Mouse (Mus musculus): ENCODE results near the gene Orai1. TPM values are rescaled to one million over a fixed set of nuclear protein-coding genes. Genes with fewer than 3 reads are reported as not detected.
A peak's percentile ranks its signal among the peaks of the same experiment; 100 is the strongest.

The Orai1 gene
- polyA plus RNA-seq, 1 experiment from 2014 or later = 18.2 TPM

- peak overlapping the region; percentile 86 for H3K4me3 ChIP-seq
- H3K36me3 ChIP-seq = no peaks in the 10 kb centered on the region
- peak overlapping the region; percentile 68 for H3K9ac ChIP-seq
- H3K27ac ChIP-seq = peak overlapping the region; percentile 81
- H3K9me3 ChIP-seq = no peaks in the 10 kb centered on the region
- peaks cover 17% of the 10 kb centered on the region for H3K4me1 ChIP-seq
- peak overlapping the region; percentile 94 for H3K4me2 ChIP-seq
- ATAC-seq (ENCODE audit: insufficient number of reproducible peaks, low FRiP score, low TSS enrichment, low read depth) = peak; percentile 64; the same call in 1 of the 2 replicates
- H3K27me3 ChIP-seq = no peaks in the 10 kb centered on the region
- WGBS = 2% methylated on average over 35 of the region's 35 CpGs
Measured at GRCm38 (mm10) chr5:123076419-123077281, 61.8 kb downstream of the Orai1 start.

- ATAC-seq (ENCODE audit: insufficient number of reproducible peaks, low FRiP score, low TSS enrichment, low read depth) = no peak
- Histone ChIP-seq H3K36me3 (no peaks in the 10 kb centered on the region), H3K4me3 (no peak overlapping the region), H3K27ac (peak overlapping the region; percentile 59), H3K9ac (no peak overlapping the region), H3K27me3 (no peaks in the 10 kb centered on the region), H3K9me3 (no peaks in the 10 kb centered on the region), H3K4me2 (peak overlapping the region; percentile 12; the same call in 1 of the 2 replicates), H3K4me1 (peaks cover 17% of the 10 kb centered on the region)
- 71% methylated on average over 1 of the region's 1 CpGs for WGBS
Measured at GRCm38 (mm10) chr5:123079568-123079967, 64.7 kb downstream of the Orai1 start.

GRCm38 (mm10) chr5:123080041-123080440 lies 65.2 kb downstream of the Orai1 start:
- WGBS = 25% methylated on average over 8 of the region's 8 CpGs

More at GRCm38 (mm10) chr5:123080041-123080440, 65.2 kb downstream of the Orai1 start:
- H3K27ac ChIP-seq = peak overlapping the region; percentile 59
- H3K9ac ChIP-seq = no peak overlapping the region
- ATAC-seq (ENCODE audit: insufficient number of reproducible peaks, low FRiP score, low TSS enrichment, low read depth) = no peak
- no peaks in the 10 kb centered on the region for H3K9me3 ChIP-seq
- H3K27me3 ChIP-seq = no peaks in the 10 kb centered on the region
- no peaks in the 10 kb centered on the region for H3K36me3 ChIP-seq
- H3K4me3 ChIP-seq = no peak overlapping the region
- H3K4me1 ChIP-seq = peaks cover 17% of the 10 kb centered on the region
- peak overlapping the region; percentile 12; the same call in 1 of the 2 replicates for H3K4me2 ChIP-seq

Other genes with a start within 250 kb of the Orai1 start
- 35.5 and 37.9 TPM in 2 replicates for gene Camkk2, start 235.7 kb upstream of the Orai1 start, polyA plus RNA-seq (2015; fragmentation: Nextera tagmentation; extraction: Ambion mirVana)
- 413 and 425 TPM in 2 replicates for gene Anapc5, start 193.7 kb upstream of the Orai1 start, polyA plus RNA-seq (2015; fragmentation: Nextera tagmentation; extraction: Ambion mirVana)
- gene Rnf34, start 165.0 kb upstream of the Orai1 start, polyA plus RNA-seq (2015; fragmentation: Nextera tagmentation; extraction: Ambion mirVana) = 29.2 and 31.5 TPM in 2 replicates
- gene Kdm2b, start 25.3 kb upstream of the Orai1 start, polyA plus RNA-seq (2015; fragmentation: Nextera tagmentation; extraction: Ambion mirVana) = 42.1 and 46.0 TPM in 2 replicates
- gene Morn3, start 31.9 kb downstream of the Orai1 start, polyA plus RNA-seq (2015; fragmentation: Nextera tagmentation; extraction: Ambion mirVana) = 1.0 TPM in 1 of 2 replicates, not detected in the other
- 18.8 and 23.1 TPM in 2 replicates for gene Tmem120b, start 53.3 kb downstream of the Orai1 start, polyA plus RNA-seq (2015; fragmentation: Nextera tagmentation; extraction: Ambion mirVana)
- 4.9 and 5.7 TPM in 2 replicates for gene Rhof, start 117.6 kb downstream of the Orai1 start, polyA plus RNA-seq (2015; fragmentation: Nextera tagmentation; extraction: Ambion mirVana)
- gene Setd1b, start 127.1 kb downstream of the Orai1 start, polyA plus RNA-seq (2015; fragmentation: Nextera tagmentation; extraction: Ambion mirVana) = 8.9 and 10.4 TPM in 2 replicates
- 88.2 and 93.3 TPM in 2 replicates for gene Psmd9, start 154.3 kb downstream of the Orai1 start, polyA plus RNA-seq (2015; fragmentation: Nextera tagmentation; extraction: Ambion mirVana)
- not detected in 2 replicates for gene Hpd, start 167.7 kb downstream of the Orai1 start, polyA plus RNA-seq (2015; fragmentation: Nextera tagmentation; extraction: Ambion mirVana)
- 0.23 and 0.87 TPM in 2 replicates for gene Wdr66, start 237.0 kb downstream of the Orai1 start, polyA plus RNA-seq (2015; fragmentation: Nextera tagmentation; extraction: Ambion mirVana)